Mouse (Mus musculus) urinary bladder, postnatal 4 days (tissue): ENCODE measurements at regions not wholly inside any gene's neighbourhood (a gene's known extent, or its start where the extent isn't known, plus 50 kb on each side); places are given as distances from the start of the nearest gene placed in this dataset.
A peak's percentile ranks its signal among the peaks of the same experiment; 100 is the strongest.

Experiments used
- DNase-seq, 2 experiments: peaks; one replicate each; pipeline ENCODE4 v3.0.0; 2021 to 2022; ENCODE audit warnings: low spot score in 2 of 2

DNA sequence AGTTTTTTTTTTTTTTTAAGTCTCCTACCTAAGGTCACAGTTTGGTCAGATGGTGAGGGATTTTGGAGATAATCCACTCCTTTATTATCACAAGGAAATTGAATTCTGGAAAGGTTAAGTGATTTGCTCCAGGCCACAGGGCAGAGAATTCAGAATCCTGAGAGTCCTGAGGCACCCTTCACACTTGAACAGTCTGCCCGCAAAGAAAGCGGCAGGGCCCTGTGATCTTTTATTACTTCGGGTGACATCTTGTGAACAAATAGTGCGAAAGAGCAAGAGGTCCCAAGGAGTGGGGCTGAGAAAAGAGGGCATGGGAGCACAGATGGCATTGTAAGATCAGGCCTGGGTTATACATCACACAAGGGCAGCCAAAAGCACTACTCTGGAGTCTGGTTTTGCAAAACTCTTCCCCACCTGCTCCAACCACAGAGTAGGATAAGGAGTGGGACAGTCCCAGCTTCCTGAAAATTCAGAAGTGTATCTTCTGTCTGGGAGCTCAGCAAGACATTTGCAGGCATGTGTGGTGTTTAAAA is 150.5 kb upstream of the Wdr11 start:
- no peak for DNase-seq

DNA sequence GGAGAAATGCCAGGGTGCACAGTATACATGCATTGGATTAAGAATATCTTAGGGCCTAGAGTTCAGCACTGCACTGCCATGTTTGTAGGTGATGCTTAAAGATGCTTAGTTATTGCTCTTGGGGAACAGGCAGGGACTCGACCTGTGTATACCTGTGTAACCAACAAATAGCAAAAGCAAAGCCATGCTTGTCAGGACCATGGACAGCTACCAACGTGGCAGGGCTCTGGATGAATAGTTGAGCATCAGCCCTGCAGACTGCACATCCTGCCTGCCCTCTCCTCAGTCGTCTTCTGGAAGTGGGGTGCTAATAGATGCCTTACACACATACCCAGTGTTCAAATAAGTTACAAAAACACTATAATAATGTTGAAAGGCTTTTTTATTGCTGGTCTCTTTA is 122.2 kb upstream of the Wdr11 start:
- peak; percentile 30 to 79 for DNase-seq

DNA sequence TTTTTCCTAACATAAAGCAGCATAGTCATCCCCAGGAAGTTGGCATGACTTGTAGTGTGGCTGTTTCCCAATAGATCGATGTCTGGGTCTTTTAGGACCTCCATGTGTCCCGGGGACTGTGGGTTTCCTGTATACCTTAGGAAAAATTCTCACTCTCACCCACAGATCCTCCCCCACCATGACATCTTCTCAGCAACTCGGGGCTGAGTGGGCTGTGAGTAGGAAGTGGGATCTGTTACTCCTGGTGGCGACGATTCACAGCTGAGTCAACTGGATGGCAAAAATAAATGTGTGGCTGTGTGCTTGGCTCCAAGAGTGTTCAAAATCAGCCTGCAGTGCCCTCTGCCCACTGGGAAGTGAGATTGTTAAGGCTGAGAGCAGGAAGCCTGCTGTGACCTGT is 107.9 kb upstream of the Wdr11 start:
- DNase-seq, result no peak

DNA sequence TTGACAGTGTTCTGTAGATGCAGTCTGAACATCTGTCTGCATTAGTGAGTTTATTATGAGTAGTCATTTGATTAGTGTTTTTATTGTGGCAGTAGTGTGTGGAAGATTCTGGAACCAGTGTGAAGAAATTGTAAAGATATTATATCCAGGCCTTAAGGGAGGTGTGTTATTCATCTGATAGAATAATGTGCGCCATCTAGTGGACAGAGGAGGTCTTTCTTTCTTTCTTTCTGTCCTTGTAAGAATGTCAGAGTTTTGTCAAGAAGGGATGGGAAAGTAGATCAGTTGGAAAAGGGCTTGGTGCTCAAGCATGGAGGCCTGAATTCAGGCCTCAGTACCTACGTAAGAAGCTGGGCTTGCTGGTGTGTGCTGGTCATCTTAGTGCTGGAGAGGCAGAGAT is 84.8 kb upstream of the Wdr11 start:
- no peak for DNase-seq

DNA sequence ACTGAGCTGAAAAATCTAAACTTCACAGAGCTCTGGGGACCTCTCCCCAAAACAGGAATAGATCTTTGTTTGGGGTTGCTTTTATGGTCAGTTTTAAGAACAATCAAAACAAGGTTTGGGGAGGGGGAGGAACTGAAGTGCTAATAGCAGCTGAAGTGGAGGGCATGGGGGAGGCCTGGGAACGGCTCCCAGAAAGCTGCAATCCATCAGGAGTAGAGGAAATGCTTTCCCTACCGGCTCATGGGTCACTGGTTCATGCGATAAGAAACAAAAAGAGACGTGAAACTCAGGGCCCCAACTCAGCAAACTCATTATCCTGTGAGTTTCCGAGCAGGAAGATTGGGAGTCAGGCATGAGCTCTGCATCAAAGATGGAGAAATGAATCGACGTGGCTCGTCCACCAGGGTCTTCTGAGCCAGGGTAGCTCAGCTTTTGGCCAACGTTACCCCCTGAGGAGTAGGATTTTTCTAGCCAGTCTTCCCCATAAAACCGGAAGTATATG is 82.0 kb upstream of the Wdr11 start:
- no peak for DNase-seq

DNA sequence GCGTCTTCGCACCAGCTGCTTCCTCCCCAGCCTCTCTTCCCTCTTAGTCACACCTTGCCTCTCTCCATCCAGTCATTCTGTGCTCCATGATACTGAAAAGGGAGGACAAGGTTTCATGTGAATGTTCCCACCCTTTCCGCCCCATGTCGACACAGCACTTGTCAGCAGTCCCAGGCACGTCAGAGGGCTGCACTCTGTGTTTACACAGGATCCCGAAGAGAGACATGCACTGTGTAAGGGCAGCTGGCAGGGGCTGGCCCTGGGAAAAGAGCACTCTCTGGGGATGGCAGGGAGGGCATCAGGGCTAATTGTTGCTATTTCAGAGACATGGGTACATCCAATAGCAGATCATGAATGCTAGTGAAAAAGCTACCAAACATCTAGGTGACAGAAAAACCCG is 77.0 kb upstream of the Wdr11 start:
- no peak for DNase-seq

DNA sequence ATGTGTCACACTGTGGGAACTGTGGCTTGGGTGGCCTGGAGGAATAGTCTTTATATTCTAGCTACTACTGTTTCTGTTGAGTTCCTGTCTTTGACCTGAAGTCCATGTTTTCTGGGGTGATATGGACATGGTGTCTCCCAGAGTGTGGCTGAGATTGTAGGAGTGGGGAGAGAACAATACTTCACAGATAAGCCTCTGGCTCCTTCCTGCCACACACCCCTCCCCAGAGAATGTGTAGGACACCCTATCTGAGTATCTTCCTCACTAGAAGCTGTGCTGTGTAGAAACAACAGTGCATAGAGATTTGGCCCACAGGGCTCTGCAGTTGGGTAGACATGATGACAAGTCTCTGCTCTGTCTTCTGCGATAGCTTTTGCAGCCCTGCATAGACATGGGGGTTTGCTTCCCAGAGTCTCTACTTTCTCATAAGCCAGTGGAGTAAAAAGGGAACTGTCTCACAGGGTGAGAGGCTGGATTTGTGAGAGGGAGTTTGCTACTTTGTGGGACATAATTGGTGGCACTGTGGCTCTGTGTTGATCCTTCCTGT is 67.2 kb upstream of the Wdr11 start:
- DNase-seq, result no peak

DNA sequence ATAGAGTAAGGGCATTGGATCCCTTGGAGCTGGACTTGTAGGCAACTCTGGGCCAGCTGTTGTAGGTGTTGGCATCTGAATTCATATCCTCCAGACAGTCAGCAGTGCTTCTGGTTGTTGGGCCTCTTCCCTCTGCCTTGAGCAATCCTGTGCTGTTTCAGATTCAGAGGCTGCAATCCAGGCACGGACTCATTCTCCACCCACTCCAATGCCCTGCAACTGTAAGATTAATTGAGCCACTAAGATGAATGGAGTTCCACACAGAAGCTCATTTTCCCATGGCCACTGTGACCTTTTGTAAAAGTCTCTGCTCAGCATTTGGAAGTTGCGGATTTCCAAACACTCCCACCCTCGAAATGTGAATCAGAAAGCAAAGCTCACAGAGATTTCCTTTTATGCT is 65.7 kb upstream of the Wdr11 start:
- DNase-seq, result no peak

DNA sequence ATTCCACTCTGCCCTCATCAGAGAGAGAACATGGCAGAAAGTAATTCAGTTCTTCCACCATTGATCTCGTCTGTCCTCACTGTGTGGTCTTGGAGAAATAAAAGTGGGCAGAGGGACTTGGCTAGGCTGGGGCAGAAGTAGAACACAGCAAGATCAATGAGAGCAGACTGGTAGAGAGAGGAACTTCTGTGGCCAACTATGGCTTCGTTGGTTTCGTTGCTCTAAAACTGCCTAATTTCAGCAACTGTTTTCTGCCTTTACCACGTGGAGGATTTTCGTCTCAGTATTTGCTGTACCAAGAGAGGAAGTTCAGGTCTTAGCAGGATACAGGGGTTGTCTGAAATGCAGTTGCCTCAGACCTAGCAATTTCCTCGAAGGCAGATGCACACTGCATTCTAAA is 63.4 kb upstream of the Wdr11 start:
- DNase-seq, result no peak

DNA sequence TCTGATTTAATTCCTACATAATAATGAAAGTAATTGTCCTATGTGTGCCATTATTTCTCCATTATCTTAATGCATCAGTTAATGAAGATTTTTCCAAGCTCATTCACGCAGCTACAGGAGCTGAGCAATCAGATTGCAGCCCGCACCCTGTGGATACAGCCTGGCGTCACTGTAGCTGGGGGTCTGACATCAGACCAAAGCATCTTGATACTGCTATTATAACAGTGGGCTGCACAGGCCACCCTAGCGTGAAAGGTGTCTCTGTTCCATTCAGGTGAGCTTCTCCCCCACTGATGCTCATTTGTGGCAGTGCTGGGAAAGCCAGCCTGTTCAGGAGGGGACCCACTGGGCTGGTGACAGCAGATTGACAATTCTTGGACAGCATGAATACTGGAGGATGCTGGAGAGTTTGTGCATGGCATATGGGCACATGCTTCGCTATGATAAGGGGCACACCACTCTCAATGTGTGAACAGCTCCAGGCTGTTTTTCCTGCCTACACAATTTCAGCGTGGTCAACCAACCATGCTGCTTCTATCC is 58.2 kb upstream of the Wdr11 start:
- no peak for DNase-seq
